Mouse (Mus musculus) MEL (cell line): ENCODE measurements around the gene Swsap1. TPM values are rescaled to one million over a fixed set of nuclear protein-coding genes. Genes with fewer than 3 reads are reported as not detected.
A peak's percentile ranks its signal among the peaks of the same experiment; 100 is the strongest.

ENCODE experiments used
- DNase-seq: peaks from one replicate; pipeline ENCODE4 v3.0.0; 2011; ENCODE audit warnings: low read depth, low spot score
- H3K27ac ChIP-seq: 2 replicates; pipeline ENCODE4 v1.5.1; 2012; ENCODE audit warnings: low read depth, mild to moderate bottlenecking, control low read depth, low read length, moderate library complexity; ENCODE audit not compliant: control insufficient read depth
- H3K27me3 ChIP-seq, 2 experiments: fragments of 150-350 bp in 1 of 2; sonication (generic) in 1 of 2; 2 replicates each; pipeline ENCODE4 v1.6.1; 2012; ENCODE audit warnings: low read length in 2 of 2, mild to moderate bottlenecking in 2 of 2, improper control_type of control experiment in 1 of 2, moderate library complexity in 1 of 2; ENCODE audit not compliant: insufficient read depth in 2 of 2, control insufficient read depth in 1 of 2
- H3K36me3 ChIP-seq, 2 experiments: 2 replicates each; pipeline ENCODE4 v1.6.1; 2012 to 2014; ENCODE audit warnings: low read length in 2 of 2, improper control_type of control experiment in 1 of 2, inconsistent platforms in 1 of 2, mild to moderate bottlenecking in 1 of 2; ENCODE audit not compliant: insufficient read depth in 2 of 2, control insufficient read depth in 1 of 2
- H3K4me1 ChIP-seq, 2 experiments: fragments of 150-350 bp in 1 of 2; sonication (generic) in 1 of 2; 2 replicates each; pipeline ENCODE4 v1.6.1; 2012; ENCODE audit warnings: low read length in 2 of 2, improper control_type of control experiment in 1 of 2, mild to moderate bottlenecking in 1 of 2; ENCODE audit not compliant: insufficient read depth in 2 of 2, control insufficient read depth in 1 of 2
- H3K4me3 ChIP-seq, 2 experiments: fragments of 150-350 bp in 1 of 2; sonication (generic) in 1 of 2; 2 replicates each; pipeline ENCODE4 v1.5.1; 2012; ENCODE audit warnings: low read depth in 2 of 2, low read length in 2 of 2, mild to moderate bottlenecking in 2 of 2, moderate library complexity in 2 of 2, control low read depth in 1 of 2, improper control_type of control experiment in 1 of 2; ENCODE audit not compliant: control insufficient read depth in 1 of 2, insufficient read depth in 1 of 2
- H3K79me2 ChIP-seq: 2 replicates; pipeline ENCODE4 v1.6.1; 2012; ENCODE audit warnings: mild to moderate bottlenecking, low read length, moderate library complexity; ENCODE audit not compliant: control insufficient read depth, poor library complexity, insufficient read depth
- H3K9ac ChIP-seq: 2 replicates; pipeline ENCODE4 v1.6.1; 2012; ENCODE audit warnings: low read depth, mild to moderate bottlenecking, control low read depth, low read length, moderate library complexity; ENCODE audit not compliant: control insufficient read depth, poor library complexity, severe bottlenecking
- H3K9me3 ChIP-seq: fragments of 150-350 bp; sonication (generic); replicated peaks from 2 replicates; pipeline ENCODE4 v1.6.1; 2012; ENCODE audit warnings: mild to moderate bottlenecking, low read length, improper control_type of control experiment, moderate library complexity; ENCODE audit not compliant: insufficient read depth
- BHLHE40 ChIP-seq: IDR thresholded peaks from 2 replicates; pipeline ENCODE4 v1.6.1; 2012; ENCODE audit warnings: low read depth, mild to moderate bottlenecking, inconsistent platforms, low read length, improper control_type of control experiment, borderline replicate concordance
- CHD1 ChIP-seq: IDR thresholded peaks from 2 replicates; pipeline ENCODE4 v1.6.1; 2012; ENCODE audit warnings: low read depth, mild to moderate bottlenecking, inconsistent platforms, low read length, improper control_type of control experiment
- EP300 ChIP-seq, 2 experiments: IDR thresholded peaks; 2 replicates each; pipeline ENCODE4 v1.6.1; 2011; ENCODE audit warnings: improper control_type of control experiment in 2 of 2, low read length in 2 of 2, low read depth in 1 of 2, mild to moderate bottlenecking in 1 of 2
- ETS1 ChIP-seq: IDR thresholded peaks from 2 replicates; pipeline ENCODE4 v1.6.1; 2012; ENCODE audit warnings: low read depth, mild to moderate bottlenecking, inconsistent platforms, low read length, improper control_type of control experiment, moderate library complexity
- GABPA ChIP-seq: IDR thresholded peaks from 2 replicates; pipeline ENCODE4 v1.6.1; 2012; ENCODE audit warnings: low read depth, mild to moderate bottlenecking, inconsistent platforms, low read length, improper control_type of control experiment, moderate library complexity
- GATA1 ChIP-seq: IDR thresholded peaks from 2 replicates; pipeline ENCODE4 v1.6.1; 2011; ENCODE audit warnings: low read depth, low read length, improper control_type of control experiment
- HCFC1 ChIP-seq: IDR thresholded peaks from 2 replicates; pipeline ENCODE4 v1.6.1; 2012; ENCODE audit warnings: low read depth, mild to moderate bottlenecking, inconsistent platforms, low read length, improper control_type of control experiment, moderate library complexity
- KAT2A ChIP-seq: conservative IDR thresholded peaks from 2 replicates; pipeline ENCODE4 v1.6.1; 2012; ENCODE audit warnings: low read depth, low read length, improper control_type of control experiment, inconsistent platforms
- MAFK ChIP-seq: IDR thresholded peaks from 2 replicates; pipeline ENCODE4 v1.6.1; 2011; ENCODE audit warnings: low read depth, mild to moderate bottlenecking, low read length, improper control_type of control experiment, borderline replicate concordance
- MAX ChIP-seq: IDR thresholded peaks from 2 replicates; pipeline ENCODE4 v1.6.1; 2011; ENCODE audit warnings: low read length, improper control_type of control experiment
- MAZ ChIP-seq: IDR thresholded peaks from 2 replicates; pipeline ENCODE4 v1.6.1; 2012; ENCODE audit warnings: low read depth, mild to moderate bottlenecking, inconsistent platforms, low read length, improper control_type of control experiment
- MXI1 ChIP-seq: IDR thresholded peaks from 2 replicates; pipeline ENCODE4 v1.6.1; 2011; ENCODE audit warnings: mild to moderate bottlenecking, low read depth, low read length, improper control_type of control experiment
- MYB ChIP-seq: IDR thresholded peaks from 2 replicates; pipeline ENCODE4 v1.6.1; 2011; ENCODE audit warnings: mild to moderate bottlenecking, low read depth, low read length, improper control_type of control experiment
- NELFE ChIP-seq: IDR thresholded peaks from 2 replicates; pipeline ENCODE4 v1.6.1; 2011; ENCODE audit warnings: low read depth, low read length, improper control_type of control experiment
- NRF1 ChIP-seq: IDR thresholded peaks from 2 replicates; pipeline ENCODE4 v1.6.1; 2014; ENCODE audit warnings: low read depth, mild to moderate bottlenecking, inconsistent platforms, low read length, improper control_type of control experiment, moderate library complexity; ENCODE audit not compliant: poor library complexity, insufficient read depth, severe bottlenecking
- POLR2AphosphoS2 ChIP-seq: IDR thresholded peaks from 2 replicates; pipeline ENCODE4 v1.6.1; 2011; ENCODE audit warnings: low read length, improper control_type of control experiment
- RAD21 ChIP-seq: IDR thresholded peaks from 2 replicates; pipeline ENCODE4 v1.6.1; 2011; ENCODE audit warnings: mild to moderate bottlenecking, low read depth, low read length, improper control_type of control experiment
- SIN3A ChIP-seq: IDR thresholded peaks from 2 replicates; pipeline ENCODE4 v1.6.1; 2012; ENCODE audit warnings: low read length, improper control_type of control experiment, inconsistent platforms
- SMC3 ChIP-seq: IDR thresholded peaks from 2 replicates; pipeline ENCODE4 v1.6.1; 2011; ENCODE audit warnings: low read depth, low read length, improper control_type of control experiment
- TAL1 ChIP-seq: IDR thresholded peaks from 2 replicates; pipeline ENCODE4 v1.6.1; 2012; ENCODE audit warnings: mild to moderate bottlenecking, inconsistent platforms, low read length, moderate library complexity, mixed read lengths
- TBP ChIP-seq: IDR thresholded peaks from 2 replicates; pipeline ENCODE4 v1.8.0; 2011; ENCODE audit warnings: low read depth, low read length, improper control_type of control experiment
- TCF12 ChIP-seq: IDR thresholded peaks from 2 replicates; pipeline ENCODE4 v1.6.1; 2014; ENCODE audit warnings: low read depth, mild to moderate bottlenecking, inconsistent platforms, low read length, improper control_type of control experiment, moderate library complexity
- USF1 ChIP-seq: IDR thresholded peaks from 2 replicates; pipeline ENCODE4 v1.6.1; 2014; ENCODE audit warnings: low read depth, mild to moderate bottlenecking, inconsistent platforms, low read length, improper control_type of control experiment, moderate library complexity
- ZC3H11A ChIP-seq: IDR thresholded peaks from 2 replicates; pipeline ENCODE4 v1.6.1; 2012; ENCODE audit warnings: low read depth, mild to moderate bottlenecking, inconsistent platforms, low read length, improper control_type of control experiment
- polyA plus RNA-seq, 2 experiments: library from polyadenylated mRNA; stranded (reverse) in 1 of 2; unstranded in 1 of 2; fragments of >175 nt in 1 of 2; fragments of >200 nt in 1 of 2; gene quantifications; 2 replicates each; pipeline versions ENCODE4 v1.2.1 to v1.2.4; 2012; ENCODE audit warnings: low replicate concordance in 2 of 2, low read depth in 1 of 2; ENCODE audit not compliant: insufficient read length in 2 of 2, insufficient read depth in 1 of 2, missing spikeins in 1 of 2
- total RNA-seq: library from RNA; depleted of rRNA; stranded (reverse); fragments of 300-350 nt; gene quantifications from 2 replicates; pipeline ENCODE4 v1.2.3, GENCODE M21; 2012

Swsap1 gene
- total and polyA plus RNA-seq, 3 experiments, result 17.2 to 19.3 TPM; not detected in 1

- H3K79me2 ChIP-seq, result peaks cover 8% of the 10 kb centered on the region
- H3K4me1 ChIP-seq, result peaks cover 16 to 37% of the 10 kb centered on the region in 2 experiments
- H3K36me3 ChIP-seq, result peaks cover 2 to 32% of the 10 kb centered on the region in 2 experiments
- no peak for TF ChIP-seq NELFE
- TF ChIP-seq KAT2A, result no peak
- no peak for TF ChIP-seq MXI1
- TF ChIP-seq CHD1, result no peak
- TF ChIP-seq BHLHE40, result no peak
- TF ChIP-seq SMC3, result no peak
- no peak for TF ChIP-seq GABPA
- H3K27ac ChIP-seq, result no peak overlapping the region
- no peaks in the 10 kb centered on the region for H3K9me3 ChIP-seq
- no peaks in the 10 kb centered on the region for H3K27me3 ChIP-seq
- H3K9ac ChIP-seq, result no peak overlapping the region
- DNase-seq, result no peak
- H3K4me3 ChIP-seq, result no peak overlapping the region
Measured at GRCm38 (mm10) chr9:21929208-21929607, 26.3 kb upstream of the Swsap1 start.

- DNase-seq, result no peak
- no peak for TF ChIP-seq RAD21
- 0 out of 2 replicates have a peak, but pooled peaks have one; percentile 40 for TF ChIP-seq SIN3A
- TF ChIP-seq MAX, result 0 out of 2 replicates have a peak, but pooled peaks have one; percentile 25
- TF ChIP-seq POLR2AphosphoS2, result no peak
- no peak overlapping the region for H3K9ac ChIP-seq
Measured at GRCm38 (mm10) chr9:21932006-21932405, 23.5 kb upstream of the Swsap1 start.

GRCm38 (mm10) chr9:21932445-21933137 lies 23.0 kb upstream of the Swsap1 start:
- peaks cover 0 to 23% of the 10 kb centered on the region in 2 experiments; a peak in 2 of 4 replicates for H3K36me3 ChIP-seq
- TF ChIP-seq HCFC1, result no peak
- TF ChIP-seq MAZ, result peak; percentile 18; the same call in 1 of the 2 replicates
- TF ChIP-seq GABPA, result no peak
- peak; percentile 31 to 78; a peak in 3 of 4 replicates for TF ChIP-seq EP300 (IDR thresholded peaks at IDR 0.05; ENCODE audit: low read depth in 1 of 2, low read length in 2 of 2)
- TF ChIP-seq ZC3H11A, result no peak
- no peak for TF ChIP-seq TBP
- TF ChIP-seq NRF1, result no peak
- no peak; the same call in 1 of the 2 replicates for TF ChIP-seq ETS1
- TF ChIP-seq TCF12, result peak; percentile 79
- TF ChIP-seq TAL1, result peak; percentile 59
- TF ChIP-seq GATA1, result peak; percentile 73
- TF ChIP-seq MYB, result no peak
- no peak for TF ChIP-seq MAFK
- TF ChIP-seq USF1, result no peak
- TF ChIP-seq, all 39 proteins: peak for 5
- Histone ChIP-seq H3K4me3 (no peak overlapping the region), H3K27ac (no peak overlapping the region), H3K27me3 (no peaks in the 10 kb centered on the region), H3K79me2 (no peaks in the 10 kb centered on the region), H3K9me3 (no peaks in the 10 kb centered on the region), H3K4me1 (peaks cover 17 to 29% of the 10 kb centered on the region in 2 experiments), H3K9ac (no peak overlapping the region)
- DNase-seq, result peak; percentile 65

More at GRCm38 (mm10) chr9:21932006-21932405, 23.5 kb upstream of the Swsap1 start:
- Histone ChIP-seq H3K27ac (no peak overlapping the region), H3K36me3 (peaks cover 0 to 23% of the 10 kb centered on the region in 2 experiments; a peak in 2 of 4 replicates), H3K27me3 (no peaks in the 10 kb centered on the region), H3K4me3 (no peak overlapping the region), H3K4me1 (peaks cover 17 to 29% of the 10 kb centered on the region in 2 experiments), H3K79me2 (no peaks in the 10 kb centered on the region), H3K9me3 (no peaks in the 10 kb centered on the region)
